Mouse (Mus musculus) 3134 (cell line): ENCODE measurements around the gene 2210010C04Rik.

Experiments
- DNase-seq: peaks from one replicate; pipeline ENCODE4 v3.0.0-alpha.2; 2011; ENCODE audit warnings: low spot score; ENCODE audit not compliant: insufficient read length; ENCODE audit errors: extremely low read depth

The 2210010C04Rik gene

GRCm38 (mm10) chr6:41035409-41035808 is at the start of gene 2210010C04Rik:
2210010C04Rik (minus strand) TSS chr6:41035509.
- no peak for DNase-seq

- DNase-seq, result peak; percentile 18
Measured at GRCm38 (mm10) chr6:41080121-41080520, 44.8 kb upstream of the 2210010C04Rik start.

DNA sequence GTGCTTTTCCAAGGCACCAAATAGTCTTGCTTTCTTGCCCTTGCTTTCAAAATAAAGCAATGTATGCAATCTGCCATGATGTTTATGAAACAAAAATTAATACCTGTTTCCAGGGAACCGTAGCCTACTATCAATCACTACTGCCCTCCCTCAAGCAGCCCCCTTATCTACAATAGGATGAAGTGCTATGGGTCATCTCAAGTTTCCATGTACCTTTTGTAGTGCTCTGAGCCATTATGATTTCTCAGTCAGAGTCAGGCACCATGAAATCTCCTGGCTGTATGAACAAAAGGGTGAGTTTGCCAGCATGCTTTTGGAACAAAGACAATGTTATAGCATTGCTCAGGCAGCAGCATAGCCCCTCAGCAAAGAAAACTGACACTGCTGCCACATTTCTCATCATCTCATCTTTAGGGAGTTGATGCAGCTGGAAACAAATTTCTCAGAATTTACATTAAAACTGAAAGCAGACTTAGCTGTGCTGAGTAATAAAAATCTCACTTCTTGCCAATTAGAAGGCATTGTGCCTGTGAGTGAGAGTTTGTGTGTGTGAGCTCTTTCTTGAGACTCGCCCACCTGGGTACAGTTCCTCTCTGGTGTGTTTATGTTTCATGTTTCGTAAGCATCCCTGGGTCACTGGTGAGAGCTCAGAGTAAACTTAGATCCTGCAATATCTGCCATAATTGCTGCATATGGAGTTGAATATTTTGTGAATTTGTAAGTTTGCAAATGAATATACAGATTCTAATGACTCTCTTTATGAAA is 43.4 kb upstream of the 2210010C04Rik start:
- no peak for DNase-seq

DNA sequence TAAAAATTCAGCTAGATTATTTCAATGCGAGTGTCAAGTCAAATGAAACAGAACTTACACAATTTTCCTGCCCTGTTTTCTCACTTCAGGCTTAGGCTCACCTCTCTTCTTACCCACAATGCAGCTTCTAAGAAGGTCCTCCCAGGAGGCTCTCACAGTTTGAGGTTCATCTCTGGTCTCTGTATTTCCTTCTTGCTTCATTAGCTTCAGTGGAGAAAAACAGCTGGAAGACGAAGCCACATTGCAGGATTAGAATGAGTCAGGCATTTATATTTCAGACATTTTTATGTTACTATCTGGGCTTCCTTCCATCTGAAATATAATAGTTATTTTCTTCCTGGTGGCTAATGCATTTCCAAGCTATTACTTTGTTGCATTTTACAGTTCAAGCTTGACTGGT is 40.4 kb upstream of the 2210010C04Rik start:
- no peak for DNase-seq

GRCm38 (mm10) chr6:41063332-41063731 is 28.0 kb upstream of the 2210010C04Rik start:
- no peak for DNase-seq

DNA sequence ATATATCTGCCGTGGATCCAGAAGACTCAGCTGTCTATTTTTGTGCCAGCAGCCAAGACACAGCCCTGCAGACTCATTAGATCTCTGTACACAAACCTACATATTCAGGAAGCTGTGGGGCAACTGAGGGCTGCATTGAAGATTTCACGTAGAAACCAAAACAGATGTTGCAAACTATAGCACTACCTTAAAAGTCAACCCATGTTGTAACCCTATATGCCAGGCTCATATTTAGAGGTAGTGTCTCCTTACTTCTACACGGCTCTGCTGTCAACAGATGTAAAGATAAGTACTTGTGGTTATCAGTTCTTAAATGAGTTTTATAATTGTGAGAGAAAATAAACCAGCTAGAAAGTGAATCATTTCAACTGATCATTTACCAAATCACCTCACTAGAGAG is 27.4 kb upstream of the 2210010C04Rik start:
- DNase-seq, result no peak

- DNase-seq, result no peak
Measured at GRCm38 (mm10) chr6:41062081-41062480, 26.8 kb upstream of the 2210010C04Rik start.

DNA sequence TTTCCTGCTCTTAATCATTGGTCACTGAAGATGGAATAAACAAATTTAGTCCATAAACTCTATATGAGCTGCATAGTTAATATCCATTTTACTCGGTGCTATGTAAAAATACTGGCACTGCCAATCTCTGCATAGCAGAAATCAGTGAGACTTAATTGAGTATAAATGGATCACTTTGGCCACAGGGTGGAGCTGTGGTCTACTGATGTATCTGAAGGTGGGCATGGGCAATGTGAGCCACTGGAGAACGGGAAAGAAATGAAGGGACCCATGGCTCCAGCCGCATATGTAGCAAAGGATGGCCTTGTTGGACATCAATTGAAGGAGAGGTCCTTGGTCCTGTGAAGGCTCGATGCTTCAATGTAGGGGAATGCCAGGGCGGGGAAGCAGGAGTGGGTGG is 25.8 kb upstream of the 2210010C04Rik start:
- no peak for DNase-seq

DNA sequence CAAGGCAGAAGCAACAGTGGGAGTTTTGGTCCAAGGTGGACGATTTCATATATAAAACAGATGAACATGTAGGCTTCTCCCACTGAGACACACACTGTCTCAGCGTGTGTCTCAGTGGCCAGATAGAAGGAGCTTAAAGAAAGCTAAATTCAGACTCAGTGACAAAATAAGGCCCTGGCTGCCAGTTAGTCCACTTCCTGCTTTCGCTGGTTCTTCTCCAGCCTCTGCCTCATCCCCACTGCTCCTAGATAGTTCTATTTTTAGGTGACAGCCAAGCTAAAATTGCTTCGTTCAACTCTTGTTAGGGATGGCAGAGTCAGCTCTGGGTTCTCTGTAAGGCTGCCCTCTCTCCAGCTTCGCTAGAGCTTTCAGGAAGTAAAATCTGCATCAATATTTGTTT is 22.3 kb upstream of the 2210010C04Rik start:
- DNase-seq, result no peak

DNA sequence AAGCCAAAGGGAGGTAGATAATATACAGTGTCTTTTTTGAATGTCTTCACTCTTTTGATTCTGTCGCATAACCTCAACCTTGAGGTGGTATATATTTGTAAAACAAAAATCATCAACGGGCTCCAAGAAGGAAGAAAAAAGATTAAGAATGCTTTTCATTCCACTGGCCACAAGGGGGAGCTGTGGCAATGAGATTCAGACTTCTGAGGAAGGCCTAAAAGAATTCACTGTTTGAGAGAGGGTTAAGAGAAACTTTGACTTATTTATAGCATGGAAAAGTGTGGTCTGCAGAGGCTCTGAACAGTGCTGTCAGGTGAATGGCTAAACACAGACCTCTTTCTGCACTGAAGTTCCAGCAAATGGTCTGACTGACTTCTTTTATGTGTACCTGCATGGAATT is 20.3 kb upstream of the 2210010C04Rik start:
- no peak for DNase-seq

- DNase-seq, result no peak
Measured at GRCm38 (mm10) chr6:41054379-41054778, 19.1 kb upstream of the 2210010C04Rik start.

DNA sequence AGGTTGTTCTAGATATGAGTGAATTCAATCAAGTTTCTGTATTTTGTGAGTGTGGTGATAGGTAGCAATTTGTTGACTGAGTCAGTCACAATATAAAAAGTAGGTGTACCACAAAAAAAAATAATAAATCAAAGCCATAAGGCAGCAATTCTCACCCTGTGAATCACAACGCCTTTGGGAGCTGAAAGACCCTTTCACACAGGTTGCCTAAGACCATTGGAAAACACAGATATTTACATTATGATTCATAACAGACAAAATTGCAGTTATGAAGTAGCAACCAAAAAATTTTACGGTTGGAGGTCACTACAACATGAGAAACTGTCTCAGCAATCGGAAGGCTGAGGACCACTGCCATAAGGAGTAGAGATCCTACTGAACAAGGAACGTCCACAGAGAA is 16.5 kb upstream of the 2210010C04Rik start:
- DNase-seq, result no peak

GRCm38 (mm10) chr6:41048602-41049001 is 13.3 kb upstream of the 2210010C04Rik start:
- no peak for DNase-seq

GRCm38 (mm10) chr6:41047961-41048360 is 12.7 kb upstream of the 2210010C04Rik start:
- DNase-seq, result no peak

GRCm38 (mm10) chr6:41047202-41047601 is 11.9 kb upstream of the 2210010C04Rik start:
- DNase-seq, result no peak

DNA sequence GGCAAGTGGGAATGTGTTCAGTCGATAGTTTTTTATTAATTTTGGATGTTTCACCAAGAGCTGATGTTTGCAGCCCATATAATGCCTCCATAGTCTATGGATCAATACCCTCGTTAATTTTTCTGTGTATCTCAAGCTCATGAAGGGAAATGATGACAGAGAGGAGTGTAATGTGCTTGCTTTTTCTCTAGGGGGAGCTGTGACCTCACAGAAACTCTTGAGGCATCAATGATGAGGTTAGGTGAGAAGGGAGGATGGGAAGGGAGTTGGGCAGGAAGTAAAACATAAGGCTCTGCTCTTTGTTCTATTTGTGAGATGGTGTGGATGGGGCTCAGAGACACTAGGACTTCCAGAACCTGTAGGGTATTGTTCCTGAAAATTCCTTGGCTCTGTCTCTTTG is 11.2 kb upstream of the 2210010C04Rik start:
- DNase-seq, result no peak

GRCm38 (mm10) chr6:41044753-41045152 is 9.4 kb upstream of the 2210010C04Rik start:
- no peak for DNase-seq

GRCm38 (mm10) chr6:41044314-41044713 is 9.0 kb upstream of the 2210010C04Rik start:
- DNase-seq, result no peak

DNA sequence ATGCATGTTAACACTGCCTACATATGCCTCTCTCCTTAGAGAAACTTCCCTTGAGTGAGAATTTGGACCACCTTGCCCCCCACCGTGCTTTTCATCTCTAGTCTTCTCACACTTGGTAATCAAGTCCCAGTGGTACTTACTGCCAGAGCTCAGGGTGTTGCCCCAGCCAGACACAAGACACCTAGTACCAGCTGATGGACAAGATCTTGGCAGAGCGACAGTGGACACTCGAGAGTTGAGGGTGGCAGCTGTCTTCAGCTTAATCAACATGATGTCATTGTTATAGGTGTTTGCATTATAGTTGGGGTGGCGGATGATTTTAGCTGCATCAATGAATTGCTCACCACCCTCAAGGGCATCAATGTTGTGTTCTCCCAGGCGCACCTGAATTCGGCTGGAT is 2.5 kb downstream of the 2210010C04Rik start:
- no peak for DNase-seq

DNA sequence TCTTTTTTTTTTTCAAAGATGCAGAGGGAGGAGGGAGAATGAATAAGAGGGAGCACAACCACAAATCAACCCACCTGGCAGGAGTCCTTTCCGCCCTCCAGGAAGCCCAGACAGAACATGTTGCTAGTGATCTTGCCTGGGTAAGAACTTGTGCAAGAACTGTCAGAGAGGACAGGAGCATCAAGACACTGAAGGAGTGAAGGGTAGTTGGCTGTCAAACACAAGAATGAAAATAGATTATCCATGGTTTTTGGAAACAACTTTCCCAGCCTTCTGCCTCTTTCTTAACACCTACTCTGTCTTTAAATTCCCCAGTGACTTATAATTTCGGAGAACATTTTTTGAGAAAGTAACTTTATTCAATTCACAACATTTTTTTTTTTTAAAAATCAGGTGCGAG is 3.1 kb downstream of the 2210010C04Rik start:
- DNase-seq, result no peak

GRCm38 (mm10) chr6:41030821-41031220 is 4.5 kb downstream of the 2210010C04Rik start:
- DNase-seq, result no peak

DNA sequence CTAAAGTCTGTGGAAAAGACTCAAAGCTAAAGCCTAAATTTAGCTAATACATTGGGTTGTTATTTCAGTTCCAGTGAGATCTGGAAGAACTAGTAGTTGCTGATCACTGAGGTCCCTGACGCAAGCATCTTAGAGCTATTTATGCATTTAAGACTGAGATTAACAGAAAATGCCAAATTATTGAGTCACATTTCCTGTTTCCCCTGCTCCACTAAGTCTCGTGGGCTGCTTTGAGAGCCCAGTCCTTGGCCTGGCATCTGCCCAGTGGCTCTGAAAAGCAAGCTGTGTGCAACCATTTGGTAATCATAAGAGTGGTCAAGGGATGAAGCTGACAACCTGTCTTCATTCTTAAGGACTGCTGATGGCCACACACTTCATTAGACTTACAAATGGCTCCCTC is 8.3 kb downstream of the 2210010C04Rik start:
- peak; percentile 55 for DNase-seq
